Mouse (Mus musculus) liver, embryonic 14.5 days (tissue): ENCODE results near the gene Dvl3.

Source experiments
- CTCF ChIP-seq: IDR thresholded peaks from 2 replicates; pipeline ENCODE4 v1.5.1; 2016; ENCODE audit warnings: antibody characterized with exemption, low read depth, control low read depth
- EP300 ChIP-seq: IDR thresholded peaks from 2 replicates; pipeline ENCODE4 v1.6.1; 2016; ENCODE audit warnings: antibody characterized with exemption, low read depth

- TF ChIP-seq CTCF (no peak), EP300 (no peak)
Observed at GRCm38 (mm10) chr16:20476857-20477256, 39.9 kb upstream of the Dvl3 start.
